Mouse (Mus musculus) adrenal gland, adult 2 months (tissue): ENCODE data around the gene Shisa5. TPM values are rescaled to one million over a fixed set of nuclear protein-coding genes. Genes with fewer than 3 reads are reported as not detected.

Source experiments
- polyA plus RNA-seq: library from polyadenylated mRNA; depleted of rRNA; stranded (reverse); fragments of >200 nt; gene quantifications from 2 replicates; pipeline ENCODE4 v1.2.3, GENCODE M21; 2012; rRNA removed
- total RNA-seq, 2 experiments: library from RNA; stranded (reverse); gene quantifications; 2 replicates each; pipeline ENCODE4 v1.2.3; 2021

Gene Shisa5
- total and polyA plus RNA-seq, 3 experiments, result 143 to 732 (median 167) TPM

Other genes with a start within 250 kb of the Shisa5 start
- 10 to 100 TPM; 11.1 to 12.0 TPM for gene Nckipsd, start 230.2 kb upstream of the Shisa5 start, total RNA-seq
- gene Nckipsd, start 230.2 kb upstream of the Shisa5 start, polyA plus RNA-seq, result 43.1 and 54.5 TPM in 2 replicates
- 1 to 10 TPM; 2.2 to 2.3 TPM for gene Celsr3, start 212.2 kb upstream of the Shisa5 start, total RNA-seq
- gene Celsr3, start 212.2 kb upstream of the Shisa5 start, polyA plus RNA-seq, result 4.9 and 7.2 TPM in 2 replicates
- gene Slc26a6, start 185.3 kb upstream of the Shisa5 start, total RNA-seq, result 10 to 100 TPM; 10.1 to 11.7 TPM
- 10.1 and 11.2 TPM in 2 replicates for gene Slc26a6, start 185.3 kb upstream of the Shisa5 start, polyA plus RNA-seq
- gene Tmem89, start 123.9 kb upstream of the Shisa5 start, total RNA-seq, result under 1 TPM in 1 of 2 experiments, not detected in 1; 0.61 TPM
- 0.15 TPM in 1 of 2 replicates, not detected in the other for gene Tmem89, start 123.9 kb upstream of the Shisa5 start, polyA plus RNA-seq
- 100 to 1,000 TPM; 546 to 765 TPM for gene Uqcrc1, start 101.9 kb upstream of the Shisa5 start, total RNA-seq
- 797 and 881 TPM in 2 replicates for gene Uqcrc1, start 101.9 kb upstream of the Shisa5 start, polyA plus RNA-seq
- gene Col7a1, start 85.0 kb upstream of the Shisa5 start, total RNA-seq, result 1 to 10 TPM; 3.1 to 3.3 TPM
- 4.6 and 6.6 TPM in 2 replicates for gene Col7a1, start 85.0 kb upstream of the Shisa5 start, polyA plus RNA-seq
- under 1 TPM in 1 of 2 experiments, not detected in 1; 0.58 TPM for gene Ucn2, start 52.6 kb upstream of the Shisa5 start, total RNA-seq
- 0.47 and 0.50 TPM in 2 replicates for gene Ucn2, start 52.6 kb upstream of the Shisa5 start, polyA plus RNA-seq
- 1 to 10 TPM; 5.5 to 8.7 TPM for gene Pfkfb4, start 46.8 kb upstream of the Shisa5 start, total RNA-seq
- gene Pfkfb4, start 46.8 kb upstream of the Shisa5 start, polyA plus RNA-seq, result 10.6 and 14.1 TPM in 2 replicates
- 10 to 100 TPM; 19.5 to 28.2 TPM for gene Trex1, start 21.2 kb downstream of the Shisa5 start, total RNA-seq
- gene Trex1, start 21.2 kb downstream of the Shisa5 start, polyA plus RNA-seq, result 129 and 130 TPM in 2 replicates
- gene Atrip, start 35.6 kb downstream of the Shisa5 start, total RNA-seq, result 10 to 100 TPM; 12.5 to 17.5 TPM
- gene Atrip, start 35.6 kb downstream of the Shisa5 start, polyA plus RNA-seq, result 22.3 and 25.3 TPM in 2 replicates
- 10 to 100 TPM in 1 of 2 experiments, 1 to 10 TPM in 1; 9.2 to 18.9 TPM for gene Ccdc51, start 43.9 kb downstream of the Shisa5 start, total RNA-seq
- gene Ccdc51, start 43.9 kb downstream of the Shisa5 start, polyA plus RNA-seq, result 11.4 and 12.6 TPM in 2 replicates
- gene Tma7, start 44.0 kb downstream of the Shisa5 start, total RNA-seq, result 100 to 1,000 TPM; 393 to 485 TPM
- 6.9 and 9.6 TPM in 2 replicates for gene Tma7, start 44.0 kb downstream of the Shisa5 start, polyA plus RNA-seq
- gene Plxnb1, start 56.8 kb downstream of the Shisa5 start, total RNA-seq, result 10 to 100 TPM; 75.7 to 82.0 TPM
- gene Plxnb1, start 56.8 kb downstream of the Shisa5 start, polyA plus RNA-seq, result 89.9 and 110 TPM in 2 replicates
- gene Fbxw21, start 123.5 kb downstream of the Shisa5 start, total RNA-seq, result not detected
- not detected in 2 replicates for gene Fbxw21, start 123.5 kb downstream of the Shisa5 start, polyA plus RNA-seq
- gene Fbxw13, start 157.4 kb downstream of the Shisa5 start, total RNA-seq, result not detected
- gene Fbxw13, start 157.4 kb downstream of the Shisa5 start, polyA plus RNA-seq, result not detected in 2 replicates
- not detected for gene Fbxw20, start 196.2 kb downstream of the Shisa5 start, total RNA-seq
- gene Fbxw20, start 196.2 kb downstream of the Shisa5 start, polyA plus RNA-seq, result not detected in 2 replicates
- gene Fbxw14, start 249.1 kb downstream of the Shisa5 start, total RNA-seq, result not detected
- gene Fbxw14, start 249.1 kb downstream of the Shisa5 start, polyA plus RNA-seq, result not detected in 2 replicates